Mouse (Mus musculus) neural tube, embryonic 12.5 days (tissue): Measurements from ENCODE around the gene Sod3. TPM values are rescaled to one million over a fixed set of nuclear protein-coding genes. Genes with fewer than 3 reads are reported as not detected.

Source experiments
- ATAC-seq: fragments of 200-750 bp; cut with Nextera tagmentation; 2 replicates; pipeline ENCODE4 v1.8.0; 2017; ENCODE audit warnings: low read depth, mild to moderate bottlenecking, moderate TSS enrichment, moderate library complexity; ENCODE audit not compliant: low FRiP score
- H3K27ac ChIP-seq: fragments of 300-500 bp; sonication (generic); 2 replicates; pipeline ENCODE4 v1.5.1; 2016
- H3K27me3 ChIP-seq: fragments of 300-500 bp; sonication (generic); replicated peaks from 2 replicates; pipeline ENCODE4 v1.6.1; 2016; ENCODE audit warnings: mild to moderate bottlenecking
- H3K36me3 ChIP-seq: fragments of 300-500 bp; sonication (generic); 2 replicates; pipeline ENCODE4 v1.6.1; 2016; ENCODE audit warnings: mild to moderate bottlenecking
- H3K4me1 ChIP-seq: fragments of 300-500 bp; sonication (generic); 2 replicates; pipeline ENCODE4 v1.6.1; 2016
- H3K4me2 ChIP-seq: fragments of 300-500 bp; sonication (generic); replicated peaks from 2 replicates; pipeline ENCODE4 v1.6.1; 2016; ENCODE audit warnings: mild to moderate bottlenecking
- H3K4me3 ChIP-seq: fragments of 300-500 bp; sonication (generic); 2 replicates; pipeline ENCODE4 v1.5.1; 2016
- H3K9ac ChIP-seq: fragments of 300-500 bp; sonication (generic); 2 replicates; pipeline ENCODE4 v1.6.1; 2016; ENCODE audit warnings: mild to moderate bottlenecking
- H3K9me3 ChIP-seq: fragments of 300-500 bp; sonication (generic); 2 replicates; pipeline ENCODE4 v1.6.1; 2016; ENCODE audit warnings: mild to moderate bottlenecking
- WGBS: fragments of 180-500 bp; shearing (Covaris S2); methylation state at CpG from one replicate; pipeline ENCODE4 v1.1.7; 2016; 5-methylcytosine and 5-hydroxymethylcytosine counted together
- polyA plus RNA-seq: library from polyadenylated mRNA; unstranded; fragments of >200 nt; fragmentation: Nextera tagmentation; extraction: Ambion mirVana; gene quantifications from 2 replicates; pipeline ENCODE4 v1.2.1, GENCODE M21; 2016

Gene Sod3
- polyA plus RNA-seq, 1 experiment from 2014 or later, result 0.42 TPM

DNA sequence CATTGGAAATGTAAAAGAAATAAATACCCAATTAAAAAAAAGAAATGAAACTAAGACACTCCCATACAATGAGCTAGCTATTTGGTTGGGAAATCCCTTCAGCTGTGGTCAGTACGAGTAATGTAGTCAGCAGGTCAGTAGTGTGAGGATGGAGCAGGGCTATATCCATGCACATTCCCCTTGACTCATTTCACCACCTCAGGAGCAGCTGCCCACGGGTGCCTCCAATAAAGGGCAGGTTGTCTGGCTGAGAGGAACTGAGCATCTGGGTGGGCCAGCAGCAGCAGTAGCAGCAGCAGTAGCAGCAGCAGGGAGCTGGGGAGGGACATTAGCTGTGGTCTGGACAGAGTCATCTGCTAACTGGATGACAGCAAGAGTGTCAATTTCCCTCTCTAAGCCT lies 22.4 kb downstream of the Sod3 start:
- Histone ChIP-seq H3K4me3 (no peak overlapping the region), H3K4me2 (no peak overlapping the region), H3K4me1 (no peaks in the 10 kb centered on the region; the same call in 1 of the 2 replicates), H3K9me3 (no peaks in the 10 kb centered on the region), H3K27ac (no peak overlapping the region), H3K27me3 (no peaks in the 10 kb centered on the region), H3K9ac (no peak overlapping the region), H3K36me3 (no peaks in the 10 kb centered on the region)
- WGBS, result 74% methylated on average over 2 of the region's 2 CpGs
- ATAC-seq, result no peak

- H3K4me3 ChIP-seq, result no peak overlapping the region
- H3K4me1 ChIP-seq, result no peaks in the 10 kb centered on the region
- no peak overlapping the region for H3K4me2 ChIP-seq
- no peak overlapping the region for H3K9ac ChIP-seq
- H3K27me3 ChIP-seq, result no peaks in the 10 kb centered on the region
- 71% methylated on average over 7 of the region's 7 CpGs for WGBS
- H3K36me3 ChIP-seq, result no peaks in the 10 kb centered on the region
- no peak overlapping the region for H3K27ac ChIP-seq
- no peak for ATAC-seq
- H3K9me3 ChIP-seq, result no peaks in the 10 kb centered on the region
Observed at GRCm38 (mm10) chr5:52388092-52388749, 24.6 kb downstream of the Sod3 start.

DNA sequence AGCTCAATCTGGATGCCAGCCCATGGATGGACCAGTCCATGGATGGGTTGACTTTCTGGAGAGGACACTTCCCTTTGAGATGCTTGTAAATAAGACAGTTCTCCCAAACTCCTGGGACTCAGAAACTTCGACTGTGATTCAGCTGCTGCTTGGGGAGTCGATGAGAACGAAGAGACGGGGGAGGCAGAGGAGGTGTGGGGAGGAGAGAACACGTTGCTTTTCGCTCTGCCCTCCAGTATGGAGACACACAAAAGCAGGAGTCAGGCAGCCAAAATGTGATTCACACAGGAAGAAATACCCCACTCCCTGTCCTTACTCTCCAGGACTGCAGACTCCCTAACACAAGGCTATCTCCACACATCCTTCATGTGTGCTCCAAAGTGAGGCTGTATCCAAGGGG lies 26.8 kb downstream of the Sod3 start:
- H3K4me1 ChIP-seq, result no peaks in the 10 kb centered on the region
- WGBS, result 84% methylated on average over 6 of the region's 6 CpGs
- H3K27me3 ChIP-seq, result no peaks in the 10 kb centered on the region
- no peak overlapping the region for H3K9ac ChIP-seq
- no peak overlapping the region for H3K4me3 ChIP-seq
- H3K36me3 ChIP-seq, result no peaks in the 10 kb centered on the region
- no peak overlapping the region for H3K27ac ChIP-seq
- no peak for ATAC-seq
- H3K9me3 ChIP-seq, result no peaks in the 10 kb centered on the region
- H3K4me2 ChIP-seq, result no peak overlapping the region

- H3K4me2 ChIP-seq, result no peak overlapping the region
- H3K9me3 ChIP-seq, result no peaks in the 10 kb centered on the region
- no peak overlapping the region for H3K4me3 ChIP-seq
- H3K4me1 ChIP-seq, result no peaks in the 10 kb centered on the region
- no peak overlapping the region for H3K9ac ChIP-seq
- no peak overlapping the region for H3K27ac ChIP-seq
- H3K27me3 ChIP-seq, result no peaks in the 10 kb centered on the region
- no peak for ATAC-seq
- WGBS, result 79% methylated on average over 16 of the region's 16 CpGs
- H3K36me3 ChIP-seq, result no peaks in the 10 kb centered on the region
Observed at GRCm38 (mm10) chr5:52391471-52391870, 27.9 kb downstream of the Sod3 start.

- Histone ChIP-seq H3K9ac (no peak overlapping the region), H3K4me2 (no peak overlapping the region), H3K27me3 (no peaks in the 10 kb centered on the region), H3K9me3 (no peaks in the 10 kb centered on the region), H3K4me1 (no peaks in the 10 kb centered on the region), H3K27ac (no peak overlapping the region), H3K36me3 (no peaks in the 10 kb centered on the region), H3K4me3 (no peak overlapping the region)
- ATAC-seq, result no peak
- 81% methylated on average over 4 of the region's 4 CpGs for WGBS
Observed at GRCm38 (mm10) chr5:52393756-52394155, 30.2 kb downstream of the Sod3 start.

DNA sequence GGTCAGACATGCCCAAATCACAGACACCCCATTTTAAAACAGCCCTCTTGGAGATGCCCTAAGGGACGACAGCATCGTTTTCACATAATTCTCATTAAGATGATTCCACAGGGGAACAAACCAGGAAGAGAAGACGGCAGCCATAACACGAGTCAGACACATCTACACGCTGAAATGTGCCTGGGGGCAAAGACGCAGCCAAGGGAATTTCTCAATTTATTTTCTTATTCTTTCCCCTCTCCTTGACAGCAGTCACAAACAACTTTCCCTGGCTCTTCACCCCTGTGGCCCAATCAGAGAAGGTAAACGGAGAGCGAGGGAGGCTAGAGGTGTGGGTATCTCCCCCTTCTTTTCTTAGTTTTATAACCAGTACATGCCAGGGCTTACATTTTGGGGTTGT lies 40.8 kb downstream of the Sod3 start:
- 86% methylated on average over 8 of the region's 8 CpGs for WGBS
- H3K4me3 ChIP-seq, result no peak overlapping the region
- H3K9ac ChIP-seq, result no peak overlapping the region
- H3K9me3 ChIP-seq, result no peaks in the 10 kb centered on the region
- no peaks in the 10 kb centered on the region for H3K27me3 ChIP-seq
- no peaks in the 10 kb centered on the region for H3K36me3 ChIP-seq
- ATAC-seq, result no peak
- H3K27ac ChIP-seq, result no peak overlapping the region
- no peaks in the 10 kb centered on the region for H3K4me1 ChIP-seq
- no peak overlapping the region for H3K4me2 ChIP-seq

- 0 out of 2 replicates have a peak, but pooled peaks cover under 1% of the 10 kb centered on the region for H3K9me3 ChIP-seq
- no peak overlapping the region for H3K9ac ChIP-seq
- no peak overlapping the region for H3K4me3 ChIP-seq
- H3K4me1 ChIP-seq, result no peaks in the 10 kb centered on the region
- no peak overlapping the region for H3K27ac ChIP-seq
- H3K4me2 ChIP-seq, result no peak overlapping the region
- no peaks in the 10 kb centered on the region for H3K36me3 ChIP-seq
- H3K27me3 ChIP-seq, result no peaks in the 10 kb centered on the region
- no peak for ATAC-seq
- 78% methylated on average over 7 of the region's 7 CpGs for WGBS
Observed at GRCm38 (mm10) chr5:52408668-52409315, 45.2 kb downstream of the Sod3 start.

GRCm38 (mm10) chr5:52410197-52410596 lies 46.6 kb downstream of the Sod3 start:
- ATAC-seq, result no peak
- no peak overlapping the region for H3K27ac ChIP-seq
- no peaks in the 10 kb centered on the region for H3K4me1 ChIP-seq
- H3K9me3 ChIP-seq, result 0 out of 2 replicates have a peak, but pooled peaks cover 4% of the 10 kb centered on the region
- H3K36me3 ChIP-seq, result no peaks in the 10 kb centered on the region
- H3K9ac ChIP-seq, result no peak overlapping the region
- 85% methylated on average over 12 of the region's 12 CpGs for WGBS
- H3K4me2 ChIP-seq, result no peak overlapping the region
- no peaks in the 10 kb centered on the region for H3K27me3 ChIP-seq
- no peak overlapping the region for H3K4me3 ChIP-seq

- no peaks in the 10 kb centered on the region for H3K4me1 ChIP-seq
- H3K9me3 ChIP-seq, result 0 out of 2 replicates have a peak, but pooled peaks cover 4% of the 10 kb centered on the region
- WGBS, result 72% methylated on average over 3 of the region's 3 CpGs
- H3K27ac ChIP-seq, result no peak overlapping the region
- no peaks in the 10 kb centered on the region for H3K27me3 ChIP-seq
- H3K4me2 ChIP-seq, result no peak overlapping the region
- H3K4me3 ChIP-seq, result no peak overlapping the region
- no peak for ATAC-seq
- no peak overlapping the region for H3K9ac ChIP-seq
- H3K36me3 ChIP-seq, result no peaks in the 10 kb centered on the region
Observed at GRCm38 (mm10) chr5:52411567-52411966, 48.0 kb downstream of the Sod3 start.

DNA sequence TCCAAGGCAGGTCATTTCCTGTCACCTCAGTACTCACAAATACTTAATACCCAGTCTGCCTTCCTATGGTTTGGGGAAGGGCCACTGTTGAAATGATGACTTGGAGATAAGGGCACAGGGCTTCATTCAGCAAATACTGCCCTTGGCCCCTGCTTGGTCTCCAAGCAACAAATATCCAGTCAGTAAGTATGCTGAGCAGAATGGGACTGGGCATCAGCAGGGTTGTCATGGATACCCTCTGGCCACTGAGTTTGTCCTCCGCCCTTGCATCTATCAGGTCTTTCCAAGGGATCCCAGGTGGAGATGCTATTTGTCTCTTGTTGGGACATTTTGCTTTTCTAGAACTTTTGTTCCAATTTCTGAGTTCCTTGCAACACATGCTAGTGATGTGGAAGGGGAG lies 51.6 kb downstream of the Sod3 start:
- 0 out of 2 replicates have a peak, but pooled peaks cover 4% of the 10 kb centered on the region for H3K9me3 ChIP-seq
- 37% methylated on average over 1 of the region's 1 CpGs for WGBS
- no peak for ATAC-seq
- H3K4me2 ChIP-seq, result no peak overlapping the region
- H3K27me3 ChIP-seq, result no peaks in the 10 kb centered on the region
- no peak overlapping the region for H3K4me3 ChIP-seq
- no peak overlapping the region for H3K27ac ChIP-seq
- H3K36me3 ChIP-seq, result no peaks in the 10 kb centered on the region
- H3K4me1 ChIP-seq, result no peaks in the 10 kb centered on the region
- no peak overlapping the region for H3K9ac ChIP-seq

DNA sequence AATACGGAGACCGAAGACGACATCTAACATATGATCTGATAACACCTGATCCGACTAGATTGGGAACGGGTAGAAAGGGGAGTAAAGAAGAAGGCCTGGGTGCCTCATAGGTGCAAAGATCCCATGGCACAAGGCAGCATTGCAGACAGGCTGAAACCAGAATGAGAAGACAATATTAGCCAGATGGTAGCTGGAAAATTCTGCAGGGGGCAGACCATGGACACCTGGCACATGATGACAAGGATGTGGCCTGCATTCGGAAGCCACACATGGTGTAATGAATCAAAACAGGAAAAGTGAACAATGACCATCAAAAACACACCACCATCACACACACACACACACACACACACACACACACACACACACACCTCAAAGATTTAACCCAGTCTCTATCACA lies 52.3 kb downstream of the Sod3 start:
- Histone ChIP-seq H3K4me2 (no peak overlapping the region), H3K4me1 (no peaks in the 10 kb centered on the region), H3K36me3 (no peaks in the 10 kb centered on the region), H3K9me3 (0 out of 2 replicates have a peak, but pooled peaks cover 4% of the 10 kb centered on the region), H3K4me3 (no peak overlapping the region), H3K9ac (no peak overlapping the region), H3K27me3 (no peaks in the 10 kb centered on the region), H3K27ac (no peak overlapping the region)
- WGBS, result 89% methylated on average over 6 of the region's 6 CpGs
- no peak for ATAC-seq

- Histone ChIP-seq H3K36me3 (no peaks in the 10 kb centered on the region), H3K9ac (no peak overlapping the region), H3K27ac (no peak overlapping the region), H3K4me3 (no peak overlapping the region), H3K9me3 (0 out of 2 replicates have a peak, but pooled peaks cover 4% of the 10 kb centered on the region), H3K4me1 (no peaks in the 10 kb centered on the region), H3K4me2 (no peak overlapping the region), H3K27me3 (no peaks in the 10 kb centered on the region)
- no peak for ATAC-seq
- 59% methylated on average over 2 of the region's 2 CpGs for WGBS
Observed at GRCm38 (mm10) chr5:52416485-52416884, 52.9 kb downstream of the Sod3 start.
